8 mouse cellular contexts compared by ENCODE assay signal in genomic region chr12:17267316-17267715, GRCm38 (mm10). TPM values are rescaled to one million over a fixed set of nuclear protein-coding genes. Genes with fewer than 3 reads are reported as not detected.
DNase-seq lines count a peak whose midpoint lies in the region; ATAC-seq and TF ChIP-seq lines count a peak whose summit lies in the region.

No protein-coding gene starts in this region.

- H3K27ac ChIP-seq in heart, embryonic 13.5 days (replicated peaks), result peak overlapping the region; percentile 76; the same call in 1 of the 2 replicates
- no peak overlapping the region for H3K27ac ChIP-seq in ES-Bruce4 (ENCODE audit: insufficient read depth, low read length)
- H3K27ac ChIP-seq in embryonic facial prominence, embryonic 14.5 days (replicated peaks; ENCODE audit: low read depth, low read length), result peak overlapping the region; percentile 77; the same call in 1 of the 2 replicates
- H3K27ac ChIP-seq in neural tube, embryonic 13.5 days (replicated peaks), result peak overlapping the region; percentile 87; the same call in 1 of the 2 replicates

- H3K4me1 ChIP-seq in heart, embryonic 13.5 days, result peaks cover 33% of the 10 kb centered on the region
- peaks cover 5% of the 10 kb centered on the region for H3K4me1 ChIP-seq in ES-Bruce4 (ENCODE audit: control insufficient read depth, insufficient read depth, low read length)
- peaks cover 4% of the 10 kb centered on the region for H3K4me1 ChIP-seq in embryonic facial prominence, embryonic 14.5 days (ENCODE audit: control insufficient read depth, insufficient read depth, low read length)
- H3K4me1 ChIP-seq in neural tube, embryonic 13.5 days (replicated peaks), result peaks cover 42% of the 10 kb centered on the region

- peak overlapping the region; percentile 96 for H3K9ac ChIP-seq in heart, embryonic 13.5 days
- peak overlapping the region; percentile 84 for H3K9ac ChIP-seq in ES-Bruce4 (ENCODE audit: low read depth, poor library complexity, severe bottlenecking)
- H3K9ac ChIP-seq in embryonic facial prominence, embryonic 14.5 days (ENCODE audit: low read depth, low read length), result peak overlapping the region; percentile 94
- peak overlapping the region; percentile 94 for H3K9ac ChIP-seq in neural tube, embryonic 13.5 days

- WGBS in heart, embryonic 13.5 days, result 15% methylated on average over 4 of the region's 4 CpGs
- 14% methylated on average over 4 of the region's 4 CpGs for WGBS in embryonic facial prominence, embryonic 14.5 days
- WGBS in neural tube, embryonic 13.5 days, result 4% methylated on average over 4 of the region's 4 CpGs

- H3K4me3 ChIP-seq in heart, embryonic 13.5 days, result peak overlapping the region; percentile 86
- peak overlapping the region; percentile 83 for H3K4me3 ChIP-seq in ES-Bruce4 (ENCODE audit: low read depth, low read length)
- peak overlapping the region; percentile 86 for H3K4me3 ChIP-seq in embryonic facial prominence, embryonic 14.5 days (ENCODE audit: low read depth, low read length)
- H3K4me3 ChIP-seq in neural tube, embryonic 13.5 days, result peak overlapping the region; percentile 97

- peaks cover 41% of the 10 kb centered on the region for H3K36me3 ChIP-seq in heart, embryonic 13.5 days
- peaks cover 34% of the 10 kb centered on the region for H3K36me3 ChIP-seq in ES-Bruce4 (ENCODE audit: control insufficient read depth, insufficient read depth, low read length, poor library complexity, severe bottlenecking)
- peaks cover 40% of the 10 kb centered on the region for H3K36me3 ChIP-seq in embryonic facial prominence, embryonic 14.5 days (ENCODE audit: control insufficient read depth, insufficient read depth, low read length)
- H3K36me3 ChIP-seq in neural tube, embryonic 13.5 days, result peaks cover 39% of the 10 kb centered on the region

- TF ChIP-seq EP300 in ES-Bruce4 (IDR thresholded peaks at IDR 0.05; ENCODE audit: insufficient read depth, low read depth, low read length), result no peak

- ATAC-seq in heart, embryonic 13.5 days (ENCODE audit: extremely low read depth, insufficient number of reproducible peaks, low FRiP score, low TSS enrichment), result no peak
- no peak for ATAC-seq in embryonic facial prominence, embryonic 14.5 days (ENCODE audit: low read depth)
- ATAC-seq in neural tube, embryonic 13.5 days (ENCODE audit: low read depth), result no peak
- no peak for ATAC-seq in activated CD4-positive, CD25-positive, alpha-beta regulatory T cell, adult 4 months

- H3K4me2 ChIP-seq in heart, embryonic 13.5 days, result peak overlapping the region; percentile 80
- peak overlapping the region; percentile 79 for H3K4me2 ChIP-seq in embryonic facial prominence, embryonic 14.5 days (ENCODE audit: low read depth, low read length)
- peak overlapping the region; percentile 78 for H3K4me2 ChIP-seq in neural tube, embryonic 13.5 days

- no peak for DNase-seq in heart, adult 8-10 months (ENCODE audit: low spot score)
- no peak for DNase-seq in embryonic facial prominence, embryonic 14.5 days (ENCODE audit: low spot score)
- DNase-seq in layer of hippocampus, postnatal 10 days (ENCODE audit: low spot score in 2 of 2), result peak; percentile 39 to 52
- DNase-seq in gastrocnemius, adult 18-20 months (ENCODE audit: low spot score), result no peak

- TF ChIP-seq CTCF in ES-Bruce4 (IDR thresholded peaks at IDR 0.05; ENCODE audit: low read depth, low read length), result no peak

- no peaks in the 10 kb centered on the region for H3K9me3 ChIP-seq in heart, embryonic 13.5 days
- H3K9me3 ChIP-seq in ES-Bruce4 (replicated peaks; ENCODE audit: control insufficient read depth, insufficient read depth, low read length, poor library complexity, severe bottlenecking), result no peaks in the 10 kb centered on the region
- H3K9me3 ChIP-seq in embryonic facial prominence, embryonic 14.5 days (ENCODE audit: control insufficient read depth, low read length), result no peaks in the 10 kb centered on the region
- no peaks in the 10 kb centered on the region for H3K9me3 ChIP-seq in neural tube, embryonic 13.5 days

- H3K27me3 ChIP-seq in heart, embryonic 13.5 days (replicated peaks), result no peaks in the 10 kb centered on the region
- H3K27me3 ChIP-seq in ES-Bruce4 (ENCODE audit: control insufficient read depth, insufficient read depth, low read length, poor library complexity, severe bottlenecking), result no peaks in the 10 kb centered on the region
- no peaks in the 10 kb centered on the region for H3K27me3 ChIP-seq in embryonic facial prominence, embryonic 14.5 days (replicated peaks; ENCODE audit: control insufficient read depth, insufficient read depth, low read length)
- no peaks in the 10 kb centered on the region for H3K27me3 ChIP-seq in neural tube, embryonic 13.5 days

- no peak for TF ChIP-seq POLR2A in ES-Bruce4 (IDR thresholded peaks at IDR 0.05; ENCODE audit: insufficient read depth, low read length)

RNA-seq across cellular contexts. Expression of gene Pdia6, which starts 1.0 kb away (rescaled TPM):
- polyA plus RNA-seq in heart, embryonic 13.5 days (2015; fragmentation: Nextera tagmentation; extraction: Ambion mirVana), result 361 and 412 TPM in 2 replicates
- total RNA-seq in heart, adult 8-10 months (2022), result 100 to 1,000 TPM in 1 of 4 experiments, 10 to 100 TPM in 3; 84.8 to 109 (median 93.8) TPM
- polyA plus RNA-seq in ES-Bruce4 (2011; ENCODE audit: insufficient read depth, insufficient read length, low read depth, missing spikeins), result 372 and 381 TPM in 2 replicates
- 594 and 607 TPM in 2 replicates for polyA plus RNA-seq in embryonic facial prominence, embryonic 14.5 days (2014; fragmentation: Nextera tagmentation; extraction: Ambion mirVana)
- 100 to 1,000 TPM; 119 to 129 TPM for total RNA-seq in layer of hippocampus, postnatal 10 days (2021)
- polyA plus RNA-seq in neural tube, embryonic 13.5 days (2015; fragmentation: Nextera tagmentation; extraction: Ambion mirVana), result 328 and 380 TPM in 2 replicates
- 10 to 100 TPM; 33.3 to 42.8 TPM for total RNA-seq in gastrocnemius, adult 18-20 months (2021)
- 100 to 1,000 TPM; 136 to 209 TPM for polyA plus RNA-seq in activated CD4-positive, CD25-positive, alpha-beta regulatory T cell, adult 4 months (2017; shearing (Covaris generic))

Comparison
In these comparisons a context has a peak if more than half of its experiments do, and no peak if none do; other contexts are left out.
1. DNase-seq: peak in layer of hippocampus, postnatal 10 days (2 of 2); none in heart, adult 8-10 months (single experiment), embryonic facial prominence, embryonic 14.5 days (single experiment) and gastrocnemius, adult 18-20 months (single experiment).
2. Peak in every context shown above with its lines, with median percentiles within 50 percentile points of each other: H3K4me2 ChIP-seq, H3K4me3 ChIP-seq and H3K9ac ChIP-seq.